Mouse (Mus musculus) gastrocnemius, adult 2 months (tissue): ENCODE results near the gene Rabggtb. TPM values are rescaled to one million over a fixed set of nuclear protein-coding genes. Genes with fewer than 3 reads are reported as not detected.

ENCODE experiments used
- DNase-seq: peaks from one replicate; pipeline ENCODE4 v3.0.0; 2022
- H3K27ac ChIP-seq: fragments of 200-600 bp; 2 replicates; pipeline ENCODE4 v1.8.1; 2022; ENCODE audit warnings: mild to moderate bottlenecking
- H3K4me3 ChIP-seq: fragments of 200-600 bp; 2 replicates; pipeline ENCODE4 v1.8.1; 2022; ENCODE audit warnings: mild to moderate bottlenecking, moderate library complexity
- CTCF ChIP-seq: fragments of 200-600 bp; IDR thresholded peaks from 2 replicates; pipeline ENCODE4 v1.8.1; 2022; ENCODE audit warnings: antibody characterized with exemption, mild to moderate bottlenecking, moderate library complexity
- intact Hi-C: fragments of 180-260 bp; cut with DNase I; formaldehyde crosslinking; loops from one replicate; pipeline ENCODE4 v1.15.1; 2025
- long read RNA-seq, 2 experiments: library from polyadenylated mRNA; stranded (forward); transcript quantifications; one replicate each; pipeline ENCODE4 v2.0.0; 2021
- total RNA-seq, 2 experiments: library from RNA; stranded (reverse); gene quantifications; 2 replicates each; pipeline ENCODE4 v1.2.3; 2021

The Rabggtb gene
- total RNA-seq = 10 to 100 TPM; 63.7 to 65.2 TPM
- long read RNA-seq, experiment 1, transcript Rabggtb-202 (8 exons, 1,418 nt) = minor isoform, 8 of 36 reads
- long read RNA-seq, experiment 1, transcript Rabggtb-201 (9 exons, 1,381 nt) = major isoform, 16 of 36 reads
- long read RNA-seq, experiment 1, partial matches to known transcripts = 3 of 36 reads
- long read RNA-seq, experiment 1, other reads (novel, unspliced or antisense) = 7 of 36 reads
- long read RNA-seq, experiment 2, transcript Rabggtb-201 (9 exons, 1,381 nt) = major isoform, 16 of 44 reads
- long read RNA-seq, experiment 2, partial matches to known transcripts = 3 of 44 reads
- long read RNA-seq, experiment 2, other reads (novel, unspliced or antisense) = 22 of 44 reads

- intact Hi-C loops = loop anchor here (1.0 kb wide), 1 partner anchor 31 kb away; the partner anchor contains the start of gene Acadm
- no peak for TF ChIP-seq CTCF
- peak; percentile 97 for DNase-seq
- H3K4me3 ChIP-seq = peak within 1 kb of the TSS; percentile 97
- H3K27ac ChIP-seq = peak within 1 kb of the TSS; percentile 98
These were observed at the start of gene Rabggtb for GRCm38 (mm10) chr3:153912546-153913509. Gene Rabggtb, minus strand, starts transcription at chr3:153913009.

GRCm38 (mm10) chr3:153961632-153962389 is 49.0 kb upstream of the Rabggtb start:
- intact Hi-C loops = loop anchor here (5.0 kb wide), 1 partner anchor 55 kb away; the partner anchor contains the start of gene Msh4
- Histone ChIP-seq H3K4me3 (no peak overlapping the region), H3K27ac (no peak overlapping the region)
- no peak for DNase-seq
- TF ChIP-seq CTCF = peak; percentile 68

GRCm38 (mm10) chr3:153960884-153961283 is 48.1 kb upstream of the Rabggtb start:
- DNase-seq = no peak
- intact Hi-C loops = loop anchor here (5.0 kb wide), 1 partner anchor 54 kb away; the partner anchor contains the start of gene Msh4
- TF ChIP-seq CTCF = no peak
- Histone ChIP-seq H3K4me3 (no peak overlapping the region), H3K27ac (no peak overlapping the region)

DNA sequence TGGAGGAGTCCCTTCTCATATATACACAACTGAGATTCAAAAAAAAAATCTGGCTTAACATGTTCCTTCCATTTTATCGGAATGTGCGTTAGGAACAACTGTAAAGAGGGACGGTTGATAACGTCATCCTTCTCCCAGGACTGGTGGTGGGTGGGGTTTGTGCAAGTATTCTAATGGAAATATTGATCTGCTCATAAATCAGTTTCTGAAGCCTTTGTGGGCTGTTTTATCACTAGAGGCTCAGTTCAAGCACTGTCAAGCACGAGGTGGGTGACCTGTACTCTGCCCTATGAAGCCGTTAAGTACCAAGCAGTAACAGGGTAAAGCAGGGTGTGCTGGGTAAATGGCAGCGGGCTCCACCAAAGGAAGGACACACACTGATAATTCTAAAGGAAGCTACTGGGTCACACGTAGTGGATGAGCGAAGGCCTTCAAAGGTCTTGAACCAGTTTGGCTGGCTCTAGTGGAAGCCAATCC is 47.0 kb upstream of the Rabggtb start:
- no peak for DNase-seq
- TF ChIP-seq CTCF = no peak
- H3K27ac ChIP-seq = no peak overlapping the region
- intact Hi-C loops = loop anchor here (1.0 to 5.0 kb wide), 2 partner anchors 52 to 267 kb away; partner anchors contain the start of gene Msh4
- no peak overlapping the region for H3K4me3 ChIP-seq

DNA sequence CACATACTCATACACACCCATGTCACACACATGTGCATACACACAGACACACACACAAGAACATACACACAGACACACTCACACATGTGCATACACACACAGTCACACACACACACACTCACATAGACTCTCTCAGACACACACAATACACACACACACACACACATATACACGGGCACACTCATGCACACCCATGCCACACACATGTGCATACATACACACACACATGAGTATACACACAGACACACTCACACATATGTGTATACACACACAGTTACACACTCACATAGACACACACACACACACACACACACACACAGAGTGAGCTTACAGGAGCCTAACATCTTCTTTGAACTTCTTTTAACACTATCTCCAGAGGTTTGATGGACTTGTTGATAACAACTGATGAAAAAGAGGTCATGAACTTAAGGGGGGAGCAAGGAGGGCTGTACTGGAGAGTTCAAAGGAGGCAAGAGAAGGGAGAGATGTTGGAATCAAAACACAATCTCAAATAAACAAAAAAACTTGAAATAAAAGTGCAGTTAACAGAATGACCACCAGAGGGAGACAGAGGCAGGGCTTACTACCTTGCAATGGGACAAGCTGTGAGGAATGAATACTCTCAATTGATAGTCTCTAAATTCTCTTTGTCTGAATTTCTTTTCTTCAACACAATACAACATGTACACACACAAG is 46.4 kb upstream of the Rabggtb start:
- Histone ChIP-seq H3K4me3 (no peak overlapping the region), H3K27ac (no peak overlapping the region)
- intact Hi-C loops = loop anchor here (1.0 kb wide), 1 partner anchor 267 kb away; no protein-coding TSS in a partner anchor
- TF ChIP-seq CTCF = peak; percentile 97
- DNase-seq = no peak

GRCm38 (mm10) chr3:153957916-153958315 is 45.1 kb upstream of the Rabggtb start:
- no peak overlapping the region for H3K4me3 ChIP-seq
- DNase-seq = no peak
- intact Hi-C loops = no loop called here
- TF ChIP-seq CTCF = no peak
- H3K27ac ChIP-seq = no peak overlapping the region

GRCm38 (mm10) chr3:153948176-153948575 is 35.4 kb upstream of the Rabggtb start:
- Histone ChIP-seq H3K27ac (peak overlapping the region; percentile 29; the same call in 1 of the 2 replicates), H3K4me3 (no peak overlapping the region)
- no peak for TF ChIP-seq CTCF
- intact Hi-C loops = no loop called here
- DNase-seq = no peak

DNA sequence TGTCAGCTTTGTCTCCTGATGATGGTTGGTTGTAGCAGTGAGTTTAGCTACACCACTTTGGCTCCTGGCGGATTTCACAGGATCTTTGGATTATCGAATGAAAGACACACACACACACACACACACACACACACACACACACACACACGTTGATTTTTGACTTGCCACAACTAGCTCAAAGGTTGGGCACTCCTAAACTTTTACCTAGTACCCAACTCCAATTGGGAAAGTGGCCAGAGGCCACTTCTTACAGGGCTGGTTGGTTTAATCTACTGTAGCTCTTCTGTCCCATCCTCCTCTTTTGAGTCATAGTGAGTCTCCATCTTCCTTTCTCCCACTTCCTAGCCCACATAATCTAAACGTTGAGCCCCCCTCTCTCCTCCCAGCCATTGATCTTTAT is 34.5 kb upstream of the Rabggtb start:
- intact Hi-C loops = no loop called here
- TF ChIP-seq CTCF = no peak
- no peak for DNase-seq
- H3K27ac ChIP-seq = no peak overlapping the region
- H3K4me3 ChIP-seq = no peak overlapping the region

- peak within 1 kb of the TSS; percentile 98 for H3K4me3 ChIP-seq
- peak within 1 kb of the TSS; percentile 96 for H3K27ac ChIP-seq
- peak; percentile 99 for DNase-seq
- TF ChIP-seq CTCF = no peak
- intact Hi-C loops = loop anchor here (1.0 kb wide), 1 partner anchor 32 kb away; no protein-coding TSS in a partner anchor
These were observed 31.7 kb upstream of the Rabggtb start, which contains the start of gene Acadm for GRCm38 (mm10) chr3:153944335-153944990. Gene Acadm, minus strand, starts transcription at chr3:153944632.

DNA sequence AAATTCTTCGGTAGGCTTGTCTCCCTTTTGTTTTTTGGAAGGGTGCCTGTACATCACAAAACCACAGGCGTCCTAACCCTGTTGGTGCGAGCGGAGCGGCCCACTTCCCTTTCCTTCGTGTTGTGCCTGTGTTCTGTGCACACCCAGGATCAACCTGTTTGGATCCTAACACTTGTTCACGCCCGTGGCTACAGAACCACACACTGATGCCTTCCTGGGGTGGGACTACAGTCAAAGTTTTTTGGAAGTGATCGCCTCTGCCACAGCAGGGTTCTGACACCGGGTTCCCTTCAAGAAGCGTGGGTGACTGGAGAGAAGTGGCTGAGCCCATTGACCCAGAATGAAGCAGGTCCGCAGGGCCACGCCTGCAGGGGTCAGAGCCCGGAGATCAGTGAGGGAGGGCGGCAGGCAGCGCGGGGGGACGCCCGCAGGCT is 31.1 kb upstream of the Rabggtb start:
- Histone ChIP-seq H3K4me3 (peak overlapping the region; percentile 98), H3K27ac (peak overlapping the region; percentile 96)
- no peak for DNase-seq
- intact Hi-C loops = loop anchor here (1.0 kb wide), 1 partner anchor 32 kb away; no protein-coding TSS in a partner anchor
- TF ChIP-seq CTCF = no peak
